Mouse (Mus musculus) embryonic fibroblast, embryonic 13.5 days (primary cell): Measurements from ENCODE around the gene Eef1akmt1.

Source experiments
- CTCF ChIP-seq: IDR thresholded peaks from 2 replicates; pipeline ENCODE4 v1.5.1; 2011; ENCODE audit warnings: mild to moderate bottlenecking, control low read depth, low read length, moderate library complexity, borderline replicate concordance; ENCODE audit not compliant: insufficient read depth
- POLR2A ChIP-seq: IDR thresholded peaks from 2 replicates; pipeline ENCODE4 v1.6.1; 2011; ENCODE audit warnings: low read depth, mild to moderate bottlenecking, control low read depth, low read length, moderate library complexity

DNA sequence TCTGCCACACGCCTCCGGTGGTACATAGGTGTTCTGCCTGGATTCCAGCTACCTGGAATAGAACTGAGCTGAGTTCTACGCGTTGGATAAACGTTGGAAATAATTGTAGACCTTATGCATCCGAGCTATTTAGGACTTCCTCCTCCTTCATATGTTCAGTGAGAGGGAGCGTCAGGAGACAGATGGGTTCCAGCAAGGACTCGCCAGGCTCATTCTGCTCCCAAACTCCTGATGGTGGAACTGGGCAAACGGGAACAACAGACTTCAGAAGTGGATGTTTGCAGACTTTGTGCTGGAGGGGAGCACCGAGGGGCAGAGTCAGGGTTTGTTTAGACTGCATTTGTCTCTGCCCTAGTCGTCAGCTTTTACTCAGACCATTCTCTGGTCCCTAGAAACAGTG is 30.7 kb downstream of the Eef1akmt1 start:
- TF ChIP-seq CTCF (no peak), POLR2A (no peak)
